Mouse (Mus musculus): ENCODE data around the gene AY074887. TPM values are rescaled to one million over a fixed set of nuclear protein-coding genes. Genes with fewer than 3 reads are reported as not detected.

The AY074887 gene
- polyA plus RNA-seq, 1 experiment from 2014 or later = 1.4 TPM

- Histone ChIP-seq H3K36me3 (ENCODE audit: control insufficient read depth, insufficient read depth, low read length) (no peaks in the 10 kb centered on the region), H3K9me3 (ENCODE audit: control insufficient read depth, low read length) (no peaks in the 10 kb centered on the region), H3K4me3 (ENCODE audit: low read depth, low read length) (no peak overlapping the region), H3K27ac (ENCODE audit: low read depth, low read length) (no peak overlapping the region), H3K9ac (replicated peaks; ENCODE audit: low read depth, low read length) (no peak overlapping the region), H3K4me1 (ENCODE audit: control insufficient read depth, insufficient read depth, low read length) (no peaks in the 10 kb centered on the region; the same call in 1 of the 2 replicates), H3K4me2 (ENCODE audit: low read depth, low read length) (no peak overlapping the region), H3K27me3 (ENCODE audit: control insufficient read depth, insufficient read depth, low read length) (no peaks in the 10 kb centered on the region)
- 52% methylated on average over 4 of the region's 4 CpGs for WGBS
- no peak for ATAC-seq (ENCODE audit: low read depth)
Observed at GRCm38 (mm10) chr9:54919946-54920345, 30.9 kb downstream of the AY074887 start.

DNA sequence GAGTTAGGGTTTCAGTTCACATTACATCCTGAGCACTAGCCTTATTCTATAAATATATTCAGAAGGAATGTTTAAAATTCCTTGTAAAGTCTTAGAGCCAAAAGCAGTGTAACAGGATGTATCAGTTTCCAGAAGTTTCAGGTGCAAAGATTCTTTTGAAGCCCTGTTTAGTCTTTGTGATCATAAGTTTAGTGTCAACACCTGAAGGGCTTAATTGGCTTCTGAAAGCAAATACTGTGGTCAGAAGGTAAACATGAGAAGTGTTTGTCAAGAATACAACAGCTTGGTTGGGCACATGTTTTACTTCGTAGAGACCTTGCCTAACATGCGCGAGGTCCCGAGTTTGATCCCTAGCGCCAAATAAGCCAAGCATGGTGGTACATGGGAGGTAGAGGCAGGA is 32.0 kb downstream of the AY074887 start:
- no peak overlapping the region for H3K9ac ChIP-seq (replicated peaks; ENCODE audit: low read depth, low read length)
- no peaks in the 10 kb centered on the region; the same call in 1 of the 2 replicates for H3K4me1 ChIP-seq (ENCODE audit: control insufficient read depth, insufficient read depth, low read length)
- H3K27ac ChIP-seq (ENCODE audit: low read depth, low read length) = no peak overlapping the region
- no peaks in the 10 kb centered on the region for H3K9me3 ChIP-seq (ENCODE audit: control insufficient read depth, low read length)
- 94% methylated on average over 5 of the region's 5 CpGs for WGBS
- no peaks in the 10 kb centered on the region for H3K36me3 ChIP-seq (ENCODE audit: control insufficient read depth, insufficient read depth, low read length)
- no peaks in the 10 kb centered on the region for H3K27me3 ChIP-seq (ENCODE audit: control insufficient read depth, insufficient read depth, low read length)
- H3K4me3 ChIP-seq (ENCODE audit: low read depth, low read length) = no peak overlapping the region
- H3K4me2 ChIP-seq (ENCODE audit: low read depth, low read length) = no peak overlapping the region
- no peak for ATAC-seq (ENCODE audit: low read depth)

DNA sequence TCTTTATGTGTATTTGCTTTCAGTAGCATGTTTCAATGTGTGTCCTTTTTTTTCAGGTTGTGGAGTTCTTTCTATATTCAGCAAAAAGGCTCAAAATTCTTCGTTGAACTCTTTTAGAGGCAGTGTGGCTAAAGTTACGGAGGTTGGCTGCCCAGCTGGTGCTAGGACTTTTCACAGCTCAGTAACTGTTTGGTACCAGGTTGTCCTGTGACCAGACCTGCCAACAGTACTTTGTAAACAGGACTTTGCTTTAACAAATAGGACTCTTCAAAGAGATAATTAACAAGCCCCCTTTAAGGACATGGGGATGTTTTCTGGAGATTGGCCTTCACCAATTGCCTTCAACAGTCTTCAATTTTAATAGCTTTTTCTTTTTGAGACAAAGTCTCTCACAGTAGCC is 32.6 kb downstream of the AY074887 start:
- WGBS = 77% methylated on average over 2 of the region's 2 CpGs

DNA sequence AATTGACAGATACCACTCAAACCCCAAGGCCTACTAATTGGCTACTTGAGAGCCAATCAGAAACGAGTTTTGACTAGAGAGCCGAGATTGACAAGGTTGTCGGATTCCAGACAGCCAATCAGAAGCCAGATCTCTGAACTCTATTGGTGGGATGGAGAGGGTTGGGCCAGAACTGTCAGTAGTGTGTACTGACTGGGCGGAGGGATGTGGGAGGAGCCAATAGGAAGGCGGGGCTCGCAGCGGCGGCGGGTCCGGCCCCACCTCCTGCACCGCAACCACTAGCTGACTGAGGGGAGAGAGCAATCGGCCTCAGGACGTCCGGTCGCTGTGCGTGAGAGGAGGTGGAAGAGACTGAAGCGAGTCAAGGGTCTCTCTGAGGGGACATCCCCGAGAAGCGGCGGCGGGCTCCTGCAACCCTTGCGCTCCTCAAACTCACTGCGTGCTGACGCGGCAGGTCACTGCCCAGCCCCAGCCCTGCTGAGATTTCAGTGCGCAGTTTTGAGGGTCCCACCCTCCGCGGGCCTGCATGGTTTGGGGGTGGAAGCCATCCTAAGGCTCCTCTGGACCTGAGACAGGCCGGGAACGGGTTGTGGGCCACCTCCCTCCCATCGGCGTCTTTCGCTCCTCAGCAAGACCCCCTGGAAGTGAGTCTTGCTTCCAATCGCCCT is 33.7 kb downstream of the AY074887 start, which contains the start of gene Hykk:
Gene Hykk, plus strand, starts transcription at position 274 of the 668 bp plus-strand sequence.
- peak; percentile 99 for ATAC-seq (ENCODE audit: low read depth)
- under 1% methylated on average over 33 of the region's 34 CpGs for WGBS
- H3K4me3 ChIP-seq (ENCODE audit: low read depth, low read length) = peak within 1 kb of the TSS; percentile 69

More for the DNA sequence above, 32.6 kb downstream of the AY074887 start:
- no peaks in the 10 kb centered on the region for H3K36me3 ChIP-seq (ENCODE audit: control insufficient read depth, insufficient read depth, low read length)
- no peak overlapping the region for H3K9ac ChIP-seq (replicated peaks; ENCODE audit: low read depth, low read length)
- no peaks in the 10 kb centered on the region; the same call in 1 of the 2 replicates for H3K4me1 ChIP-seq (ENCODE audit: control insufficient read depth, insufficient read depth, low read length)
- no peaks in the 10 kb centered on the region for H3K9me3 ChIP-seq (ENCODE audit: control insufficient read depth, low read length)
- no peak overlapping the region for H3K27ac ChIP-seq (ENCODE audit: low read depth, low read length)
- H3K4me3 ChIP-seq (ENCODE audit: low read depth, low read length) = no peak overlapping the region
- no peaks in the 10 kb centered on the region for H3K27me3 ChIP-seq (ENCODE audit: control insufficient read depth, insufficient read depth, low read length)
- H3K4me2 ChIP-seq (ENCODE audit: low read depth, low read length) = no peak overlapping the region
- ATAC-seq (ENCODE audit: low read depth) = no peak

GRCm38 (mm10) chr9:54916401-54916800 is 34.4 kb downstream of the AY074887 start:
- ATAC-seq (ENCODE audit: low read depth) = no peak; the same call in 1 of the 2 replicates
- Histone ChIP-seq H3K27ac (ENCODE audit: low read depth, low read length) (no peak overlapping the region), H3K36me3 (ENCODE audit: control insufficient read depth, insufficient read depth, low read length) (peaks cover 4% of the 10 kb centered on the region; the same call in 1 of the 2 replicates), H3K9me3 (ENCODE audit: control insufficient read depth, low read length) (no peaks in the 10 kb centered on the region), H3K4me3 (ENCODE audit: low read depth, low read length) (peak overlapping the region; percentile 69; the same call in 1 of the 2 replicates), H3K4me1 (ENCODE audit: control insufficient read depth, insufficient read depth, low read length) (no peaks in the 10 kb centered on the region; the same call in 1 of the 2 replicates), H3K4me2 (ENCODE audit: low read depth, low read length) (peak overlapping the region; percentile 80), H3K9ac (replicated peaks; ENCODE audit: low read depth, low read length) (no peak overlapping the region), H3K27me3 (ENCODE audit: control insufficient read depth, insufficient read depth, low read length) (no peaks in the 10 kb centered on the region)
- 75% methylated on average over 8 of the region's 8 CpGs for WGBS

More for the DNA sequence above, 33.7 kb downstream of the AY074887 start, which contains the start of gene Hykk:
- Histone ChIP-seq H3K9me3 (ENCODE audit: control insufficient read depth, low read length) (no peaks in the 10 kb centered on the region), H3K27ac (ENCODE audit: low read depth, low read length) (no peak within 1 kb of the TSS), H3K4me2 (ENCODE audit: low read depth, low read length) (peak within 1 kb of the TSS; percentile 80), H3K36me3 (ENCODE audit: control insufficient read depth, insufficient read depth, low read length) (no peaks in the 10 kb centered on the region), H3K4me1 (ENCODE audit: control insufficient read depth, insufficient read depth, low read length) (no peaks in the 10 kb centered on the region; the same call in 1 of the 2 replicates), H3K9ac (replicated peaks; ENCODE audit: low read depth, low read length) (peak within 1 kb of the TSS; percentile 57), H3K27me3 (ENCODE audit: control insufficient read depth, insufficient read depth, low read length) (no peaks in the 10 kb centered on the region)

DNA sequence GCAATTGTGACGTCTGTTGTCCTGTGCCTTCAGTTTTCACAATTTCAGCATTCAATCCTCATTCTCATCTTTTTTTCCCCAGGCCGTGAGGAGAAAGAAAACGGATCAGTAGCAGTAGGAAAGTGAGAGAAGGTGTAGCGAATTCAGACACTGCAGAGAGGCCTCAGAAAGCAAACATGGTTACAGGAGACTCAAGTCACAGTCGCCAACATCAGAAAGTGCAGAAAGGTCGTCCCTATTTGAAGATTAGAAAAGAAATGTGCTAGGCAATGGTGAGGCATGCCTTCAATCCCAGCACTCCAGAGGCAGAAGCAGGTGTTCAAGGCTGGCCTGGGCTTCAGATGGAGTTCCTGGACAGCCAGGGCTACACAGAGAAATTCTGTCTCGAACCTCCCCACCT is 35.2 kb downstream of the AY074887 start:
- Histone ChIP-seq H3K27ac (ENCODE audit: low read depth, low read length) (no peak overlapping the region), H3K9me3 (ENCODE audit: control insufficient read depth, low read length) (no peaks in the 10 kb centered on the region), H3K27me3 (ENCODE audit: control insufficient read depth, insufficient read depth, low read length) (no peaks in the 10 kb centered on the region), H3K9ac (replicated peaks; ENCODE audit: low read depth, low read length) (no peak overlapping the region), H3K36me3 (ENCODE audit: control insufficient read depth, insufficient read depth, low read length) (peaks cover 6% of the 10 kb centered on the region; the same call in 1 of the 2 replicates), H3K4me3 (ENCODE audit: low read depth, low read length) (no peak overlapping the region), H3K4me1 (ENCODE audit: control insufficient read depth, insufficient read depth, low read length) (no peaks in the 10 kb centered on the region; the same call in 1 of the 2 replicates), H3K4me2 (ENCODE audit: low read depth, low read length) (no peak overlapping the region)
- WGBS = 76% methylated on average over 7 of the region's 7 CpGs
- ATAC-seq (ENCODE audit: low read depth) = no peak

- Histone ChIP-seq H3K4me2 (ENCODE audit: low read depth, low read length) (no peak overlapping the region), H3K9ac (replicated peaks; ENCODE audit: low read depth, low read length) (no peak overlapping the region), H3K9me3 (ENCODE audit: control insufficient read depth, low read length) (no peaks in the 10 kb centered on the region), H3K4me3 (ENCODE audit: low read depth, low read length) (no peak overlapping the region), H3K36me3 (ENCODE audit: control insufficient read depth, insufficient read depth, low read length) (peaks cover 33% of the 10 kb centered on the region), H3K27ac (ENCODE audit: low read depth, low read length) (no peak overlapping the region), H3K27me3 (ENCODE audit: control insufficient read depth, insufficient read depth, low read length) (no peaks in the 10 kb centered on the region), H3K4me1 (ENCODE audit: control insufficient read depth, insufficient read depth, low read length) (no peaks in the 10 kb centered on the region)
- ATAC-seq (ENCODE audit: low read depth) = no peak
- 95% methylated on average over 5 of the region's 5 CpGs for WGBS
Observed at GRCm38 (mm10) chr9:54909446-54909845, 41.4 kb downstream of the AY074887 start.

Other genes with a start within 250 kb of the AY074887 start
- 76.3 and 91.0 TPM in 2 replicates for gene Wdr61, start 216.5 kb downstream of the AY074887 start, polyA plus RNA-seq (2014; fragmentation: Nextera tagmentation; extraction: Ambion mirVana)
- 589 and 733 TPM in 2 replicates for gene Crabp1, start 186.2 kb downstream of the AY074887 start, polyA plus RNA-seq (2014; fragmentation: Nextera tagmentation; extraction: Ambion mirVana)
- gene Ireb2, start 87.2 kb downstream of the AY074887 start, polyA plus RNA-seq (2014; fragmentation: Nextera tagmentation; extraction: Ambion mirVana) = 51.1 and 64.0 TPM in 2 replicates
- gene Hykk, start 33.7 kb downstream of the AY074887 start, polyA plus RNA-seq (2014; fragmentation: Nextera tagmentation; extraction: Ambion mirVana) = 2.3 and 2.8 TPM in 2 replicates
- 272 and 275 TPM in 2 replicates for gene Psma4, start 208 bp downstream of the AY074887 start, polyA plus RNA-seq (2014; fragmentation: Nextera tagmentation; extraction: Ambion mirVana)
- 5.1 TPM in 2 replicates for gene Chrna5, start 29.9 kb upstream of the AY074887 start, polyA plus RNA-seq (2014; fragmentation: Nextera tagmentation; extraction: Ambion mirVana)
- 24.8 and 26.8 TPM in 2 replicates for gene Chrna3, start 75.6 kb upstream of the AY074887 start, polyA plus RNA-seq (2014; fragmentation: Nextera tagmentation; extraction: Ambion mirVana)
- 1.4 and 1.5 TPM in 2 replicates for gene Chrnb4, start 97.8 kb upstream of the AY074887 start, polyA plus RNA-seq (2014; fragmentation: Nextera tagmentation; extraction: Ambion mirVana)
- 57.1 and 57.7 TPM in 2 replicates for gene Ube2q2, start 197.9 kb upstream of the AY074887 start, polyA plus RNA-seq (2014; fragmentation: Nextera tagmentation; extraction: Ambion mirVana)